Mouse (Mus musculus) forebrain, embryonic 10.5 days (tissue): ENCODE data around the gene Tagln3. TPM values are rescaled to one million over a fixed set of nuclear protein-coding genes. Genes with fewer than 3 reads are reported as not detected.

Experiments used
- DNase-seq: peaks from one replicate; pipeline ENCODE4 v3.0.0-alpha.2; 2017; ENCODE audit warnings: low spot score; ENCODE audit errors: extremely low spot score
- H3K27ac ChIP-seq: fragments of 300-500 bp; sonication (generic); 2 replicates; pipeline ENCODE4 v1.5.1; 2016; ENCODE audit warnings: mild to moderate bottlenecking
- H3K27me3 ChIP-seq: fragments of 300-500 bp; sonication (generic); 2 replicates; pipeline ENCODE4 v1.6.1; 2016; ENCODE audit warnings: mild to moderate bottlenecking; ENCODE audit not compliant: poor library complexity, severe bottlenecking
- H3K36me3 ChIP-seq: fragments of 300-500 bp; sonication (generic); replicated peaks from 2 replicates; pipeline ENCODE4 v1.6.1; 2016; ENCODE audit warnings: mild to moderate bottlenecking, moderate library complexity
- H3K4me1 ChIP-seq: fragments of 300-500 bp; sonication (generic); 2 replicates; pipeline ENCODE4 v1.6.1; 2016
- H3K4me3 ChIP-seq: fragments of 300-500 bp; sonication (generic); 2 replicates; pipeline ENCODE4 v1.5.1; 2016; ENCODE audit warnings: mild to moderate bottlenecking, moderate library complexity
- H3K9me3 ChIP-seq: fragments of 300-500 bp; sonication (generic); 2 replicates; pipeline ENCODE4 v1.6.1; 2016; ENCODE audit warnings: mild to moderate bottlenecking, moderate library complexity
- WGBS: fragments of 180-500 bp; shearing (Covaris S2); methylation state at CpG from one replicate; pipeline ENCODE4 v1.1.7; 2016; 5-methylcytosine and 5-hydroxymethylcytosine counted together
- polyA plus RNA-seq: library from polyadenylated mRNA; unstranded; fragments of >200 nt; fragmentation: Nextera tagmentation; extraction: Ambion mirVana; gene quantifications from 2 replicates; pipeline ENCODE4 v1.2.1, GENCODE M21; 2016

Gene Tagln3
- polyA plus RNA-seq, 1 experiment from 2014 or later, result 104 TPM

- Histone ChIP-seq H3K36me3 (no peaks in the 10 kb centered on the region), H3K27ac (no peak overlapping the region), H3K27me3 (no peaks in the 10 kb centered on the region), H3K4me3 (no peak overlapping the region), H3K9me3 (no peaks in the 10 kb centered on the region), H3K4me1 (no peaks in the 10 kb centered on the region)
- 77% methylated on average over 2 of the region's 2 CpGs for WGBS
- DNase-seq, result no peak
Measured at GRCm38 (mm10) chr16:45666136-45666535, 58.3 kb downstream of the Tagln3 start.

DNA sequence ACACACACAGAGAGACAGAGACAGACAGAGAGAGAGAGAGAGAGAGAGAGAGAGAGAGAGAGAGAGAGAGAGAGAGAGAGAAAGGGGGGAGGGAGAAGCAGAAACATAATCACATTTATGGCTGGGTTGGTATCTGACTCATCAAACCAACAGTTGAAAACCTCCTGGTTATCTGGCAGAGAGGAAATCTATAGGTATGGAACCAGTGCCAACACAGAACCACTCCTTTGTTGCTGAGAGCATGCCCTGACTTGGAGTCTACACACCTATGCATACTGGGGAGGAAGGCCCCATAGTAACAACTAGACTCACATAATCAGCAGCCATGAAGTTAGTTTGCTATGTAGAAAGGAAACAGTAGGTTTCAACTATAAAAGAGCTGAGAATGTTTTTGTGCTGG lies 62.0 kb downstream of the Tagln3 start:
- H3K4me3 ChIP-seq, result no peak overlapping the region
- H3K27me3 ChIP-seq, result no peaks in the 10 kb centered on the region
- no peak for DNase-seq
- H3K36me3 ChIP-seq, result no peaks in the 10 kb centered on the region
- no peak overlapping the region for H3K27ac ChIP-seq
- H3K4me1 ChIP-seq, result no peaks in the 10 kb centered on the region
- no peaks in the 10 kb centered on the region for H3K9me3 ChIP-seq

Other genes with a start within 250 kb of the Tagln3 start
- gene Gm609, start 231.6 kb downstream of the Tagln3 start, polyA plus RNA-seq, result not detected in 2 replicates
- not detected in 2 replicates for gene Gm17783, start 192.6 kb downstream of the Tagln3 start, polyA plus RNA-seq
- gene Slc9c1, start 189.3 kb downstream of the Tagln3 start, polyA plus RNA-seq, result not detected in 2 replicates
- gene Gcsam, start 114.2 kb downstream of the Tagln3 start, polyA plus RNA-seq, result 0.09 and 0.12 TPM in 2 replicates
- gene BC016579, start 70.5 kb downstream of the Tagln3 start, polyA plus RNA-seq, result 0.07 and 0.15 TPM in 2 replicates
- gene Tmprss7, start 30.9 kb downstream of the Tagln3 start, polyA plus RNA-seq, result 0.31 and 0.42 TPM in 2 replicates
- gene Abhd10, start 18.3 kb upstream of the Tagln3 start, polyA plus RNA-seq, result 41.2 and 41.4 TPM in 2 replicates
- gene Phldb2, start 229.0 kb upstream of the Tagln3 start, polyA plus RNA-seq, result 28.0 and 28.3 TPM in 2 replicates